Mouse (Mus musculus) ES-E14 (cell line): Measurements from ENCODE around the gene Nxph4.
A peak's percentile ranks its signal among the peaks of the same experiment; 100 is the strongest.

Source experiments
- CHD2 ChIP-seq: IDR thresholded peaks from 2 replicates; pipeline ENCODE4 v1.6.1; 2014; ENCODE audit warnings: mild to moderate bottlenecking, low read depth, low read length, inconsistent platforms
- ZC3H11A ChIP-seq: IDR thresholded peaks from 2 replicates; pipeline ENCODE4 v1.6.1; 2012; ENCODE audit warnings: low read depth, mild to moderate bottlenecking, inconsistent platforms, low read length, borderline replicate concordance

DNA sequence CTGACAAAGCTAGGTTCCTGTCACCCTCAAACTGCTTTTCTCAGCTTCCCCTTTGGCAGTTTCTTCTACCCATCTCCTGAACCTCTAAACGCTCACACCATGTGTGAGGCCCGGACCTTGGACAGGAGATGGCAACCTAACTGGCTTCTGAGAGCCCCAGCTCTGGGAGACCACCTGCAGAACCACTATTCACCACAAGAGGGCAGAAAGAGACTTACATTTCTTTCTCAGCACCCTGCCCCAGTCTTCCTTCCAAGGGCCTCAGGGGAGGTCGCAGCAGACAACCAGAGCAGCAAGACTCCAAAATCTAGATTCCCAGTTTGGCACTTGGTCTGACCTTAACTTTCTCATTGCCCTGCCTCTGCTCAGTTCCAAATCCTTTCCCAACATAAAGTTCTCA lies 35.1 kb upstream of the Nxph4 start:
- TF ChIP-seq ZC3H11A (peak; percentile 70), CHD2 (no peak)
